Mouse (Mus musculus): ENCODE data around the gene E2f8.

E2f8 gene

GRCm38 (mm10) chr7:48855461-48855860 lies 25.9 kb downstream of the E2f8 start:
- no peak for DNase-seq (ENCODE audit: low spot score in 2 of 2)

- DNase-seq (ENCODE audit: low spot score in 2 of 2), result no peak
These were observed 27.9 kb downstream of the E2f8 start for GRCm38 (mm10) chr7:48853496-48853895.

GRCm38 (mm10) chr7:48851529-48852104 lies 29.8 kb downstream of the E2f8 start:
- DNase-seq (ENCODE audit: low spot score in 2 of 2), result no peak

GRCm38 (mm10) chr7:48847820-48848650 lies 33.4 kb downstream of the E2f8 start, which contains the start of gene Csrp3:
Gene Csrp3 (minus strand): TSS chr7:48848033.
- no peak for DNase-seq (ENCODE audit: low spot score in 2 of 2)

GRCm38 (mm10) chr7:48846755-48847154 lies 34.6 kb downstream of the E2f8 start:
- no peak for DNase-seq (ENCODE audit: low spot score in 2 of 2)

GRCm38 (mm10) chr7:48845213-48845973 lies 36.0 kb downstream of the E2f8 start:
- DNase-seq (ENCODE audit: low spot score in 2 of 2), result no peak

- no peak for DNase-seq (ENCODE audit: low spot score in 2 of 2)
These were observed 37.9 kb downstream of the E2f8 start for GRCm38 (mm10) chr7:48843541-48843940.

GRCm38 (mm10) chr7:48842353-48842752 lies 39.0 kb downstream of the E2f8 start:
- DNase-seq (ENCODE audit: low spot score in 2 of 2), result no peak

GRCm38 (mm10) chr7:48841538-48841937 lies 39.9 kb downstream of the E2f8 start:
- DNase-seq (ENCODE audit: low spot score in 2 of 2), result no peak

- DNase-seq (ENCODE audit: low spot score in 2 of 2), result no peak
These were observed 40.9 kb downstream of the E2f8 start for GRCm38 (mm10) chr7:48840545-48840944.

- DNase-seq (ENCODE audit: low spot score in 2 of 2), result no peak
These were observed 43.0 kb downstream of the E2f8 start for GRCm38 (mm10) chr7:48838434-48838833.

GRCm38 (mm10) chr7:48836949-48837348 lies 44.4 kb downstream of the E2f8 start:
- no peak for DNase-seq (ENCODE audit: low spot score in 2 of 2)

GRCm38 (mm10) chr7:48834989-48835626 lies 46.3 kb downstream of the E2f8 start:
- no peak for DNase-seq (ENCODE audit: low spot score in 2 of 2)

- no peak for DNase-seq (ENCODE audit: low spot score in 2 of 2)
These were observed 46.9 kb downstream of the E2f8 start for GRCm38 (mm10) chr7:48834371-48834970.

GRCm38 (mm10) chr7:48832735-48833134 lies 48.7 kb downstream of the E2f8 start:
- no peak for DNase-seq (ENCODE audit: low spot score in 2 of 2)

GRCm38 (mm10) chr7:48830395-48830794 lies 51.0 kb downstream of the E2f8 start:
- no peak for DNase-seq (ENCODE audit: low spot score in 2 of 2)

- no peak for DNase-seq (ENCODE audit: low spot score in 2 of 2)
These were observed 52.1 kb downstream of the E2f8 start for GRCm38 (mm10) chr7:48829177-48829910.

- DNase-seq (ENCODE audit: low spot score in 2 of 2), result no peak
These were observed 56.2 kb downstream of the E2f8 start for GRCm38 (mm10) chr7:48825170-48825569.

- no peak for DNase-seq (ENCODE audit: low spot score in 2 of 2)
These were observed 56.7 kb downstream of the E2f8 start for GRCm38 (mm10) chr7:48824671-48825070.

GRCm38 (mm10) chr7:48823621-48824020 lies 57.8 kb downstream of the E2f8 start:
- no peak for DNase-seq (ENCODE audit: low spot score in 2 of 2)

- DNase-seq (ENCODE audit: low spot score in 2 of 2), result no peak
These were observed 59.7 kb downstream of the E2f8 start for GRCm38 (mm10) chr7:48821654-48822053.
